Mouse (Mus musculus) E14TG2a.4 (cell line): ENCODE measurements around the gene Zfp358.

Source experiments
- CTCF ChIP-seq: conservative IDR thresholded peaks from 2 replicates; pipeline ENCODE4 v1.5.1; 2014; ENCODE audit warnings: low read length
- NANOG ChIP-seq: IDR thresholded peaks from 2 replicates; pipeline ENCODE4 v1.6.1; 2014; ENCODE audit warnings: borderline replicate concordance, low read length, mixed read lengths

- no peak for TF ChIP-seq CTCF
- no peak for TF ChIP-seq NANOG
These were observed 39.0 kb downstream of the Zfp358 start for GRCm38 (mm10) chr8:3531936-3532335.
